ENCODE assay signal across 8 mouse cellular contexts in the genomic region with DNA sequence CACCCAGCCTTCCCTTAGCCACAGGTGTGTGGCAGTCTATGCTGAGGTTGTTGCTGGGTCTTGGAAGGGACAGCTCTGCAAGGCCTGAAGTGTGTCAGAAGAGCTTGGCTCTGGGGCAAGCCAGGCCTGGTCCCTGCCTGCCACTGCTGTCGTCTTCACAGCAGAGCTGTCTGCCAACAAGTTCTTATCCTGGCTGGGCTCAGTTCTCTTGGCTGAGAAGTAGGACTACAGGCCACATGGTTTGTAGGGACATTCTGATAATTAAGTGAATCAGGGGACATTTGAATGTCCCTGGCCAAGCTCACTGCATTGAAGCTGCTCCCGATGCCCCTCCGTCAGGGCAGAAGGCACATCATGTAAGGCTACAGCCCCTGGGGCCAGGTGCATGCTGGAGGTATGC. TPM values are rescaled to one million over a fixed set of nuclear protein-coding genes. Genes with fewer than 3 reads are reported as not detected.
DNase-seq lines count a peak whose midpoint lies in the region; ATAC-seq and TF ChIP-seq lines count a peak whose summit lies in the region.

No protein-coding gene starts in this region.

- no peak overlapping the region for H3K27ac ChIP-seq in liver, adult 2 months (replicated peaks; ENCODE audit: insufficient read depth, low read depth, low read length)
- no peak overlapping the region for H3K27ac ChIP-seq in forebrain, embryonic 16.5 days (ENCODE audit: low read length)
- no peak overlapping the region for H3K27ac ChIP-seq in intestine, embryonic 15.5 days
- no peak overlapping the region for H3K27ac ChIP-seq in olfactory bulb, adult 2 months (ENCODE audit: insufficient read depth, low read depth, low read length)

- peaks cover 4% of the 10 kb centered on the region; the same call in 1 of the 2 replicates for H3K79me2 ChIP-seq in liver, adult 2 months (ENCODE audit: control insufficient read depth, insufficient read depth, low read length)

- 0 out of 2 replicates have a peak, but pooled peaks cover 4% of the 10 kb centered on the region for H3K4me1 ChIP-seq in liver, adult 2 months (ENCODE audit: control insufficient read depth, insufficient read depth, low read length)
- peaks cover 70% of the 10 kb centered on the region for H3K4me1 ChIP-seq in forebrain, embryonic 16.5 days (replicated peaks; ENCODE audit: control insufficient read depth, insufficient read depth, low read length)
- H3K4me1 ChIP-seq in intestine, embryonic 15.5 days (replicated peaks): peaks cover 71% of the 10 kb centered on the region
- peaks cover 72% of the 10 kb centered on the region for H3K4me1 ChIP-seq in olfactory bulb, adult 2 months (ENCODE audit: control insufficient read depth, insufficient read depth, low read length)

- H3K4me3 ChIP-seq in liver, adult 2 months (ENCODE audit: insufficient read depth, low read depth, low read length): no peak overlapping the region
- H3K4me3 ChIP-seq in forebrain, embryonic 16.5 days (replicated peaks; ENCODE audit: low read length): no peak overlapping the region
- peak overlapping the region; percentile 67; the same call in 1 of the 2 replicates for H3K4me3 ChIP-seq in intestine, embryonic 15.5 days (replicated peaks)
- H3K4me3 ChIP-seq in olfactory bulb, adult 2 months (ENCODE audit: insufficient read depth, low read depth, low read length): peak overlapping the region; percentile 39

- peak; percentile 17 for DNase-seq in liver, adult 2 months (ENCODE audit: extremely low read depth, low read depth, low spot score)
- no peak for DNase-seq in liver
- no peak for DNase-seq in layer of hippocampus, adult 8-10 months (ENCODE audit: low spot score in 2 of 2)
- no peak for DNase-seq in thymus, postnatal 36 days
- no peak for DNase-seq in left cerebral cortex, postnatal 25 days (ENCODE audit: low spot score in 2 of 2)

- no peak for TF ChIP-seq CTCF in liver, adult 2 months (IDR thresholded peaks at IDR 0.05; ENCODE audit: low read depth, low read length)
- no peak for TF ChIP-seq CTCF in olfactory bulb, adult 2 months (IDR thresholded peaks at IDR 0.05; ENCODE audit: insufficient read depth, low read depth, low read length)

- H3K9ac ChIP-seq in liver, adult 2 months (ENCODE audit: low read depth, low read length): no peak overlapping the region
- H3K9ac ChIP-seq in forebrain, embryonic 16.5 days (replicated peaks; ENCODE audit: low read depth, low read length): no peak overlapping the region
- H3K9ac ChIP-seq in intestine, embryonic 15.5 days: peak overlapping the region; percentile 59; the same call in 1 of the 2 replicates

- ATAC-seq in forebrain, embryonic 16.5 days: no peak
- no peak for ATAC-seq in intestine, embryonic 15.5 days

- H3K9me3 ChIP-seq in forebrain, embryonic 16.5 days (ENCODE audit: control insufficient read depth, low read length): no peaks in the 10 kb centered on the region
- H3K9me3 ChIP-seq in intestine, embryonic 15.5 days: no peaks in the 10 kb centered on the region

- peaks cover 4% of the 10 kb centered on the region for H3K27me3 ChIP-seq in liver, adult 2 months (ENCODE audit: control insufficient read depth, insufficient read depth, low read length)
- no peaks in the 10 kb centered on the region for H3K27me3 ChIP-seq in forebrain, embryonic 16.5 days (replicated peaks; ENCODE audit: control insufficient read depth, insufficient read depth, low read length)
- H3K27me3 ChIP-seq in intestine, embryonic 15.5 days (replicated peaks): peaks cover 11% of the 10 kb centered on the region; the same call in 1 of the 2 replicates

- H3K36me3 ChIP-seq in liver, adult 2 months (ENCODE audit: control insufficient read depth, insufficient read depth, low read length): no peaks in the 10 kb centered on the region
- H3K36me3 ChIP-seq in forebrain, embryonic 16.5 days (ENCODE audit: control insufficient read depth, insufficient read depth): no peaks in the 10 kb centered on the region
- H3K36me3 ChIP-seq in intestine, embryonic 15.5 days: no peaks in the 10 kb centered on the region

- intact Hi-C loops in left cerebral cortex, postnatal 25 days (cut with DNase I): no loop called here

- TF ChIP-seq POLR2A in liver, adult 2 months (IDR thresholded peaks at IDR 0.05; ENCODE audit: extremely low read depth, insufficient read depth, low read length): no peak
- no peak for TF ChIP-seq POLR2A in olfactory bulb, adult 2 months (IDR thresholded peaks at IDR 0.05; ENCODE audit: insufficient read depth, low read depth, low read length)

- peak overlapping the region; percentile 72 for H3K4me2 ChIP-seq in forebrain, embryonic 16.5 days (ENCODE audit: low read length)
- peak overlapping the region; percentile 97 for H3K4me2 ChIP-seq in intestine, embryonic 15.5 days (replicated peaks)

- WGBS in liver, adult 2 months: 68% methylated on average over 3 of the region's 3 CpGs
- WGBS in forebrain, embryonic 16.5 days: 67% methylated on average over 3 of the region's 3 CpGs
- 75% methylated on average over 3 of the region's 3 CpGs for WGBS in intestine, embryonic 15.5 days
- 67% methylated on average over 3 of the region's 3 CpGs for WGBS in olfactory bulb, adult 2 months

RNA-seq across cellular contexts. Expression of a gene that starts 3.6 kb away (rescaled TPM):
- 2.6 and 3.6 TPM in 2 replicates for total RNA-seq in liver, adult 2 months (2014; rRNA removed)
- 8.5 and 10.0 TPM in 2 replicates for polyA plus RNA-seq in liver, adult 2 months (2012; rRNA removed)
- polyA plus RNA-seq in forebrain, embryonic 16.5 days (2015; fragmentation: Nextera tagmentation; extraction: Ambion mirVana): 26.9 and 34.9 TPM in 2 replicates
- polyA plus RNA-seq in intestine, embryonic 15.5 days (2015; fragmentation: Nextera tagmentation; extraction: Ambion mirVana): 7.9 and 9.6 TPM in 2 replicates
- polyA plus RNA-seq in olfactory bulb, adult 2 months (2012; ENCODE audit: insufficient read depth, insufficient read length, low replicate concordance, missing spikeins): 42.5 and 91.1 TPM in 2 replicates
- 100 to 1,000 TPM; 114 to 136 (median 127) TPM for total RNA-seq in layer of hippocampus, adult 8-10 months (2022)
- total RNA-seq in left cerebral cortex, postnatal 25 days (2021): 10 to 100 TPM; 74.2 to 79.4 TPM

RNA-seq across cellular contexts. Expression of a gene that starts 54.6 kb away (rescaled TPM):
- total RNA-seq in liver, adult 2 months (2014; rRNA removed): not detected in 2 replicates
- polyA plus RNA-seq in liver, adult 2 months (2012; rRNA removed): not detected in 2 replicates
- 1.3 and 1.8 TPM in 2 replicates for polyA plus RNA-seq in forebrain, embryonic 16.5 days (2015; fragmentation: Nextera tagmentation; extraction: Ambion mirVana)
- polyA plus RNA-seq in intestine, embryonic 15.5 days (2015; fragmentation: Nextera tagmentation; extraction: Ambion mirVana): 0.78 and 0.93 TPM in 2 replicates
- not detected in 2 replicates for polyA plus RNA-seq in olfactory bulb, adult 2 months (2012; ENCODE audit: insufficient read depth, insufficient read length, low replicate concordance, missing spikeins)
- 1 to 10 TPM in 1 of 4 experiments, under 1 TPM in 2, not detected in 1; 0.41 to 1.1 (median 0.43) TPM for total RNA-seq in layer of hippocampus, adult 8-10 months (2022)
- under 1 TPM; 0.50 to 0.55 TPM for total RNA-seq in left cerebral cortex, postnatal 25 days (2021)

Comparison
In these comparisons a context has a peak if more than half of its experiments do, and no peak if none do; other contexts are left out.
1. H3K4me3 ChIP-seq: peak in intestine, embryonic 15.5 days (single experiment) and olfactory bulb, adult 2 months (single experiment); none in liver, adult 2 months (single experiment) and forebrain, embryonic 16.5 days (single experiment).